Mouse (Mus musculus) heart, adult 10 weeks (tissue): ENCODE data around the gene Dhps. TPM values are rescaled to one million over a fixed set of nuclear protein-coding genes. Genes with fewer than 3 reads are reported as not detected.

Experiments
- polyA plus RNA-seq: library from polyadenylated mRNA; stranded (reverse); fragments of 350-450 nt; fragmentation: Illumina TruSeq; extraction: RNeasy Lipid Tissue Mini Kit (QIAGEN cat#74804); gene quantifications from one replicate; pipeline ENCODE4 v1.2.3, GENCODE M21; 2014; ENCODE audit warnings: low read depth, low replicate concordance

Dhps gene
- polyA plus RNA-seq, result 30.4 TPM

GRCm38 (mm10) chr8:85071514-85072281, at the start of gene Dhps:
Gene Dhps, plus strand, starts transcription at chr8:85071757.

GRCm38 (mm10) chr8:85025098-85025932, 46.2 kb upstream of the Dhps start, which contains the start of gene Asna1:
Gene Asna1, minus strand, starts transcription at chr8:85025281.

GRCm38 (mm10) chr8:85026670-85027515, 44.7 kb upstream of the Dhps start, which contains the start of gene Trir:
Gene Trir, plus strand, starts transcription at chr8:85026823.

GRCm38 (mm10) chr8:85036718-85037365, 34.7 kb upstream of the Dhps start, which contains the start of gene Tnpo2:
Gene Tnpo2, plus strand, starts transcription at chr8:85036915.

GRCm38 (mm10) chr8:85059879-85060616, 11.5 kb upstream of the Dhps start, which contains the start of gene Fbxw9:
Gene Fbxw9, plus strand, starts transcription at chr8:85060055.

GRCm38 (mm10) chr8:85067982-85068381, 3.6 kb upstream of the Dhps start, which contains the start of gene Gm5741:
Gene Gm5741, minus strand, starts transcription at chr8:85067982.

GRCm38 (mm10) chr8:85080532-85081215, 9.1 kb downstream of the Dhps start, which contains the start of gene Wdr83os:
Gene Wdr83os, plus strand, starts transcription at chr8:85080740.

GRCm38 (mm10) chr8:85081216-85081555, 9.6 kb downstream of the Dhps start, which contains the start of gene Wdr83:
Gene Wdr83, minus strand, starts transcription at chr8:85081306.

GRCm38 (mm10) chr8:85083108-85083813, 11.7 kb downstream of the Dhps start, which contains the start of gene Man2b1:
Gene Man2b1, plus strand, starts transcription at chr8:85083270.

GRCm38 (mm10) chr8:85122995-85123394, 51.4 kb downstream of the Dhps start, which contains the start of gene Zfp791:
Gene Zfp791, minus strand, starts transcription at chr8:85123095.

Other genes starting within 250 kb of the Dhps start
- 14.0 TPM for gene Dand5, start 248.9 kb upstream of the Dhps start, polyA plus RNA-seq
- gene Gadd45gip1, start 240.2 kb upstream of the Dhps start, polyA plus RNA-seq, result 28.8 TPM
- gene Rad23a, start 231.1 kb upstream of the Dhps start, polyA plus RNA-seq, result 101 TPM
- 330 TPM for gene Calr, start 224.8 kb upstream of the Dhps start, polyA plus RNA-seq
- gene Farsa, start 214.8 kb upstream of the Dhps start, polyA plus RNA-seq, result 26.7 TPM
- 0.92 TPM for gene Syce2, start 199.6 kb upstream of the Dhps start, polyA plus RNA-seq
- gene Gcdh, start 177.8 kb upstream of the Dhps start, polyA plus RNA-seq, result 84.6 TPM
- gene Klf1, start 169.8 kb upstream of the Dhps start, polyA plus RNA-seq, result 0.29 TPM
- 9.4 TPM for gene Dnase2a, start 163.2 kb upstream of the Dhps start, polyA plus RNA-seq
- 0.13 TPM for gene Mast1, start 134.4 kb upstream of the Dhps start, polyA plus RNA-seq
- not detected for gene Rtbdn, start 124.8 kb upstream of the Dhps start, polyA plus RNA-seq
- not detected for gene Gm49661, start 102.3 kb upstream of the Dhps start, polyA plus RNA-seq
- gene Prdx2, start 102.2 kb upstream of the Dhps start, polyA plus RNA-seq, result 451 TPM
- gene Rnaseh2a, start 102.0 kb upstream of the Dhps start, polyA plus RNA-seq, result 30.6 TPM
- gene Junb, start 93.0 kb upstream of the Dhps start, polyA plus RNA-seq, result 16.7 TPM
- gene Hook2, start 81.2 kb upstream of the Dhps start, polyA plus RNA-seq, result 3.5 TPM
- gene Best2, start 57.2 kb upstream of the Dhps start, polyA plus RNA-seq, result not detected
- gene Asna1, start 46.5 kb upstream of the Dhps start, polyA plus RNA-seq, result 85.3 TPM
- gene Trir, start 44.9 kb upstream of the Dhps start, polyA plus RNA-seq, result 63.4 TPM
- 18.9 TPM for gene Tnpo2, start 34.8 kb upstream of the Dhps start, polyA plus RNA-seq
- 4.0 TPM for gene Fbxw9, start 11.7 kb upstream of the Dhps start, polyA plus RNA-seq
- gene Gm5741, start 3.8 kb upstream of the Dhps start, polyA plus RNA-seq, result not detected
- gene Wdr83os, start 9.0 kb downstream of the Dhps start, polyA plus RNA-seq, result 54.9 TPM
- 42.4 TPM for gene Wdr83, start 9.5 kb downstream of the Dhps start, polyA plus RNA-seq
- 28.3 TPM for gene Man2b1, start 11.5 kb downstream of the Dhps start, polyA plus RNA-seq
- 2.2 TPM for gene Zfp791, start 51.3 kb downstream of the Dhps start, polyA plus RNA-seq
- gene Cks1brt, start 80.2 kb downstream of the Dhps start, polyA plus RNA-seq, result not detected
- not detected for gene Olfr371, start 154.2 kb downstream of the Dhps start, polyA plus RNA-seq
- 13.2 TPM for gene Orc6, start 227.9 kb downstream of the Dhps start, polyA plus RNA-seq
- 77.9 TPM for gene Vps35, start 228.0 kb downstream of the Dhps start, polyA plus RNA-seq